In genomic region chr3:18868758-18869157, GRCm38 (mm10) we compare ENCODE assay signal across 23 mouse cellular contexts.
DNase-seq lines count a peak whose midpoint lies in the region; ATAC-seq and TF ChIP-seq lines count a peak whose summit lies in the region.
"Had no signal": no experiment of that assay in that cellular context is flagged by ENCODE, and none has a peak within 500 bp of the region (broad histone marks: within the 10 kb centered on the region; RNA-seq: fewer than 3 reads in every experiment).

No protein-coding gene starts in this region.

- no peak overlapping the region for H3K27ac ChIP-seq in kidney, embryonic 15.5 days
- H3K27ac ChIP-seq in lung, embryonic 16.5 days (ENCODE audit: low read length): peak overlapping the region; percentile 66
- H3K27ac ChIP-seq in intestine, embryonic 16.5 days (ENCODE audit: low read length): no peak overlapping the region
- H3K27ac ChIP-seq: heart, embryonic 10.5 days; heart, embryonic 15.5 days; layer of hippocampus, adult 2 months; left cerebral cortex, adult 2 months; liver, embryonic 12.5 days; neural tube, embryonic 12.5 days had no signal

- H3K4me2 ChIP-seq in kidney, embryonic 15.5 days: no peak overlapping the region
- H3K4me2 ChIP-seq in lung, embryonic 16.5 days (ENCODE audit: low read depth, low read length): no peak overlapping the region
- H3K4me2 ChIP-seq in intestine, embryonic 16.5 days (ENCODE audit: low read depth, low read length): no peak overlapping the region
- H3K4me2 ChIP-seq: heart, embryonic 15.5 days; liver, embryonic 12.5 days; midbrain, embryonic 11.5 days; neural tube, embryonic 12.5 days had no signal

- H3K27me3 ChIP-seq in kidney, embryonic 15.5 days: no peaks in the 10 kb centered on the region
- no peaks in the 10 kb centered on the region for H3K27me3 ChIP-seq in lung, embryonic 16.5 days (ENCODE audit: control insufficient read depth, insufficient read depth, low read depth, low read length)
- no peaks in the 10 kb centered on the region for H3K27me3 ChIP-seq in intestine, embryonic 16.5 days (replicated peaks; ENCODE audit: control insufficient read depth, insufficient read depth, low read length)
- H3K27me3 ChIP-seq: heart, embryonic 15.5 days; liver, embryonic 12.5 days; neural tube, embryonic 12.5 days had no signal

- no peak overlapping the region for H3K4me3 ChIP-seq in kidney, embryonic 15.5 days (replicated peaks)
- no peak overlapping the region for H3K4me3 ChIP-seq in lung, embryonic 16.5 days (ENCODE audit: low read length)
- no peak overlapping the region for H3K4me3 ChIP-seq in lung, adult 2 months (replicated peaks; ENCODE audit: extremely low read depth, low read depth, low read length)
- H3K4me3 ChIP-seq in intestine, embryonic 16.5 days (ENCODE audit: low read length): no peak overlapping the region
- H3K4me3 ChIP-seq: heart, embryonic 10.5 days; heart, embryonic 15.5 days; layer of hippocampus, adult 2 months; left cerebral cortex, adult 2 months; liver, embryonic 12.5 days; neural tube, embryonic 12.5 days had no signal

- H3K9me3 ChIP-seq in kidney, embryonic 15.5 days (replicated peaks): 0 out of 2 replicates have a peak, but pooled peaks cover 2% of the 10 kb centered on the region
- H3K9me3 ChIP-seq in lung, embryonic 16.5 days (ENCODE audit: control insufficient read depth, low read length): no peaks in the 10 kb centered on the region
- no peaks in the 10 kb centered on the region for H3K9me3 ChIP-seq in intestine, embryonic 16.5 days (ENCODE audit: control insufficient read depth, low read length)
- H3K9me3 ChIP-seq: heart, embryonic 10.5 days; heart, embryonic 15.5 days; liver, embryonic 12.5 days; neural tube, embryonic 12.5 days had no signal

- no peaks in the 10 kb centered on the region for H3K36me3 ChIP-seq in kidney, embryonic 15.5 days
- H3K36me3 ChIP-seq in lung, embryonic 16.5 days (ENCODE audit: control insufficient read depth, insufficient read depth, low read length): no peaks in the 10 kb centered on the region
- no peaks in the 10 kb centered on the region for H3K36me3 ChIP-seq in intestine, embryonic 16.5 days (ENCODE audit: control insufficient read depth, insufficient read depth, low read length)
- H3K36me3 ChIP-seq: heart, embryonic 10.5 days; heart, embryonic 15.5 days; liver, embryonic 12.5 days; neural tube, embryonic 12.5 days had no signal

- DNase-seq in kidney, postnatal 10 days: no peak
- DNase-seq in lung, adult 2 months: no peak
- DNase-seq in ZHBTc4 (ENCODE audit: low read depth, low spot score): peak; percentile 6
- no peak for DNase-seq in gastrocnemius, postnatal 25 days
- DNase-seq: B cell, adult 2 months; cerebellum, adult 2 months; gastrocnemius, postnatal 14 days; liver, postnatal 0 days; retina, postnatal 1 day; right cerebral cortex, postnatal 14 days; thymus, postnatal 4 days had no signal

- WGBS in kidney, embryonic 15.5 days: 9% methylated on average over 2 of the region's 2 CpGs
- 13% methylated on average over 2 of the region's 2 CpGs for WGBS in lung, embryonic 16.5 days
- 22% methylated on average over 2 of the region's 2 CpGs for WGBS in lung, adult 2 months
- WGBS in intestine, embryonic 16.5 days: 23% methylated on average over 2 of the region's 2 CpGs

- no peak overlapping the region for H3K9ac ChIP-seq in kidney, embryonic 15.5 days
- no peak overlapping the region for H3K9ac ChIP-seq in lung, embryonic 16.5 days (ENCODE audit: low read length)
- no peak overlapping the region for H3K9ac ChIP-seq in intestine, embryonic 16.5 days (ENCODE audit: low read depth, low read length)
- H3K9ac ChIP-seq: heart, embryonic 15.5 days; liver, embryonic 12.5 days; liver, postnatal 0 days; neural tube, embryonic 12.5 days had no signal

- no peak for TF ChIP-seq CTCF in lung, adult 2 months (IDR thresholded peaks at IDR 0.05; ENCODE audit: insufficient read depth, low read length)

- peak; percentile 64 for ATAC-seq in kidney, embryonic 15.5 days (replicated peaks; ENCODE audit: low FRiP score)
- peak; percentile 69 for ATAC-seq in lung, embryonic 16.5 days (ENCODE audit: low read depth)
- ATAC-seq in intestine, embryonic 16.5 days: peak; percentile 69
- ATAC-seq: forebrain, embryonic 14.5 days; liver, embryonic 12.5 days; liver, postnatal 0 days; midbrain, embryonic 16.5 days had no signal

- H3K4me1 ChIP-seq in kidney, embryonic 15.5 days: peaks cover 9% of the 10 kb centered on the region; the same call in 1 of the 2 replicates
- no peaks in the 10 kb centered on the region; the same call in 1 of the 2 replicates for H3K4me1 ChIP-seq in lung, embryonic 16.5 days (replicated peaks; ENCODE audit: control insufficient read depth, insufficient read depth, low read length)
- H3K4me1 ChIP-seq in lung, adult 2 months (ENCODE audit: control insufficient read depth, insufficient read depth, low read length): no peaks in the 10 kb centered on the region
- H3K4me1 ChIP-seq in intestine, embryonic 16.5 days (ENCODE audit: control insufficient read depth, insufficient read depth, low read length): no peaks in the 10 kb centered on the region
- H3K4me1 ChIP-seq: heart, embryonic 10.5 days; heart, embryonic 15.5 days; liver, embryonic 12.5 days; neural tube, embryonic 12.5 days had no signal

- TF ChIP-seq POLR2A in lung, adult 2 months (IDR thresholded peaks at IDR 0.05; ENCODE audit: borderline replicate concordance, extremely low read depth, low read depth, low read length): no peak
